Mouse (Mus musculus) mouse embryonic stem cell (cell line): ENCODE measurements around the gene Slc25a47.

Source experiments
- in situ Hi-C, 2 experiments: fragments of 300-500 bp; cut with MboI; formaldehyde crosslinking; loops; 1 replicate in 1 of 2; 3 replicates in 1 of 2; pipeline ENCODE4 v1.14.3; 2019 to 2020; ENCODE audit warnings: low sequenced_read_pairs in 2 of 2, low pct_unique_long_range_greater_than_20kb in 1 of 2, mixed read lengths in 1 of 2; ENCODE audit not compliant: unreplicated experiment in 1 of 2

Gene Slc25a47

DNA sequence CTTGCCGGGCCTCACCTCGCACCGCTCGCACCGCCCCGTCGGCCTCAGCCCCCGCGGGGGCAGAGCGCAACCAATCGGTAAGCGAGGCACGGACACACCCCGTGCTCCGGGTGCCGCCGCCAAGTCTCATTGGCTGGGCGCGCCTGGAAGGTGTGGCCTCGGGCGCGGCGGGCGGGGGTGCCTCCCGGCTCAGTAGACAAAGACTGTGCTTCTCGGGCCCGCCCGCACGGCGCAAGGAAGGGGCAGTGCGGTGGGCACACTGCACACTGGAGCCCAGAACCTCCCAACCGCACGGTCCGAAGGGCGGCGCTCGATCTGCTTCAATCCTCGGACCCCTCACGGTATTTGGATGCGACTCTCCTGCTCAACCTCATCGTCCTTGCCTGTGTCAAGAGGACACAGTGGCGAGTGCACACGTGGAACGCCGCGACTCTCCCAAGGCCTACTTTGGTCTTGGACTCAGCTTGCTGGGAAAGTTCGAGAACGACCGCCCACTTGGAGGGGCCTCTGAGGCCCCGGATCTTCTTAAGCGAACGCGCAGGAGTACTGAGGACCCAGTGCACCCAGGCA lies at the start of gene Slc25a47, which contains the start of gene Slc25a29:
TSS of gene Slc25a47 (plus strand) at position 207 of the 570 bp plus-strand sequence.
TSS of gene Slc25a29 (minus strand) at position 44 of the 570 bp plus-strand sequence.
- in situ Hi-C loops = no loop called here

DNA sequence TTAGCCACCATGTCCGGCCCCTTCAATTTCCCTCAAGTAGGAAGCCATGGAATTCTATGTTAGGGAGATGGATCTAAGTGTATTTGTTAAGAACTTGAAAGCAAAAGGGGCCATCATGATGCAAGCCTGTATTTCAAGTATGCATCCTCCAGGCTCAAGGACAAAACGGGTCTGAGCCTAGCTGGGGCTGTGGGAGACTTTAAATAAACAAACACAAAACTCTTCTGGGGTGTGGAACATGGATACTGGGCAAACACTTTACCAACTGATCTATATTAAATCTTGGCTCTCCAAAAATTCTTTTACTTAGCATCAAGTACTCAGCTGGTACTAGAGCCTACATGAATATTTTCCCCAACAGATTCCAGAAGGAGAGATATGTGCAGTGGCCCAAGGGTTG lies 48.5 kb upstream of the Slc25a47 start:
- in situ Hi-C loops = no loop called here

DNA sequence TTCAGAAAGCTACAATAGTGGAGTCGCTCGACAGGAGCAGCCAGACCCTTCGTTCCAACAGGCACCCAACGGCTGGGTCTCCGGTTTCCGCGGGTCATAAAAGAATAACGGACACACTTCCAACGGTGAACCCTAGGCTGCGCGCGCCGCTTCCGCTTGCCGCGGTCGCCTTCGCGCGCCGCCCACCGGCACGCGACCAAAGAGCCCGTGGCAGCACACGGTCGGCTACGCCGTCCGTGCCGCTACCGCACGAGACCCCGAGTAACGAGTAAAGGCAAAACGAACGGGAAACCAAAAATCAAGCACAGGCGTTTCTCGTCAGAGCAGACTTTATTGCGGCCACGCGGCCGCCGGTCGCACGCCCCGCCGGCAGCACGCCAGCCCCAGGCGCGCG lies 43.7 kb upstream of the Slc25a47 start:
- in situ Hi-C loops = no loop called here

DNA sequence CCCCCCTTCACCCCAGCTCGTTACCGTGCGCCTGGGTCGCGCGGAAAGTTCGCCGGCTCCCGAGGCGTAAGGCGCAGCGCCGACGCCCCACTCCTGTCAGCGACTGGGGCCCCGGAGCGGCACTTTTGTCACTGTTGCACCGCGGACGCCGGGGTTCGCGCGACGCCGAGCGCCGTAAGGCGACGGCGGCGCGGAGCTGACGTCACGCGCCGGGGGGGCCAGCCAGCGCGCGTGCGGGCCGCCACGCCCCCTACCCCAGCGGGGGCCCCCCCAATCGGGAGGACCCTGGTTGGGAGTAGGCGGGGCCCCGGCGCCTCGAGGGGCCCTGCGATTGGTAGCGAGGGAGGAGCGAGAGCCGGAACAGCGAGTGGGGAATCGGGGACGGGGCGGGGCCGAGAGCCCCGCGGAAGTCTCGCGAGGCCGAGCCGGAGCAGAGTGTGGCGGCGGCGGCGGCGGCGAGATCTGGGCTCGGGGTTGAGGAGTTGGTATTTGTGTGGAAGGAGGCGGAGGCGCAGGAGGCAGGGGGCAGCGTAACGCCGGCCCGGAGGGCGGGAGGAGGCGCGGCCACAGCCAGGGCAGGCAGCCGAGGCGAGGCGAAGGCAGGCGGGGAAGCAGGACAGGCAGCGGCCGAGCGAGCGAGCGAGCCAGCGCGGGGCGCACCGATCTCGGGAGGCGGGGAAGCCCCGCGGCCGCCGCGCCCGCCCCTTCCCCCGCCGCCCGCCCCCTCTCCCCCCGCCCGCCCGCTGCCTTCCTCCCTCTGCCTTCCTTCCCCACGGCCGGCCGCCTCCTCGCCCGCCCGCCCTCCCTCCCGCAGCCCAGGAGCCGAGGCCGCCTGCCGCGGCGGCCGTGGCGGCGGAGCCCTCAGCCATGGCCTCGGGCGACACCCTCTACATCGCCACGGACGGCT lies 43.0 kb upstream of the Slc25a47 start, which contains the start of gene Yy1:
TSS of gene Yy1 (plus strand) at position 428 of the 907 bp plus-strand sequence.
- in situ Hi-C loops = no loop called here

DNA sequence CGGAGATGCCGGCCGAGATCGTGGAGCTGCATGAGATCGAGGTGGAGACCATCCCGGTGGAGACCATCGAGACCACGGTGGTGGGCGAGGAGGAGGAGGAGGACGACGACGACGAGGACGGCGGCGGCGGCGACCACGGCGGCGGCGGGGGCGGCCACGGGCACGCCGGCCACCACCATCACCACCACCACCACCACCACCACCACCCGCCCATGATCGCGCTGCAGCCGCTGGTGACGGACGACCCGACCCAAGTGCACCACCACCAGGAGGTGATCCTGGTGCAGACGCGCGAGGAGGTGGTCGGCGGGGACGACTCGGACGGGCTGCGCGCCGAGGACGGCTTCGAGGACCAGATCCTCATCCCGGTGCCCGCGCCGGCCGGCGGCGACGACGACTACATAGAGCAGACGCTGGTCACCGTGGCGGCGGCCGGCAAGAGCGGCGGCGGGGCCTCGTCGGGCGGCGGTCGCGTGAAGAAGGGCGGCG lies 42.3 kb upstream of the Slc25a47 start:
- in situ Hi-C loops = no loop called here

DNA sequence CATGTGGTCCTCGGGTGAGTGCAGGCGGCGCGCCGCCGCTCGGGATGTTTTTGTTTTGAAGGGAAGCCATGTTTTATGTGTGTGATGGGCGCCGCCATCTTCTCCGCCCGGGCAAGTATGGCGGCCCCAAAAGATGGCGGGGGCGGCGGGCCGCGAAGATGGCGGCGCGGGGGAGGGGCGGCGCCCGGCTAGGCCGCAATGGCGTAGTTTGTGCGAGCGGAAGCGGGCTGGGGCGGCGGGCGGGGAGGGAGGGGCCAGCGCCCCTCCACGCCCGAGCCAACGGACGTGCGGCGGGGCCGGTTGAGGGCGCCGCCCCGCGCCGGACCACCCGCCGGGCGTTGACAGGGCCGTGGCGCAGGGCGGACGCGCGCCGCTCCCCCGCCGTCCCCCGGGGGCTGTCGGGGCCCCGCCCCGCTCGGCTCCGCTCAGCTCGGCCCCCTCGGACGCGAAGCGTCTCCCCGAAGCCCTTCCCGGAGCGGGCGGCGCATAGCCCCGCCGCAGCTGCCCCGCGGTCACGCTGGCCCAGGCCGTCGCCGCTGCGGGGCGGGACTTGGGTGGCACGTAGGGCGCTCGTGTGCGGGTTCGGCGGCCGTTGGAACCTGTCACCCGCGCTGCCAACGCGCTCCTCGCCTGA lies 41.7 kb upstream of the Slc25a47 start:
- in situ Hi-C loops = no loop called here

DNA sequence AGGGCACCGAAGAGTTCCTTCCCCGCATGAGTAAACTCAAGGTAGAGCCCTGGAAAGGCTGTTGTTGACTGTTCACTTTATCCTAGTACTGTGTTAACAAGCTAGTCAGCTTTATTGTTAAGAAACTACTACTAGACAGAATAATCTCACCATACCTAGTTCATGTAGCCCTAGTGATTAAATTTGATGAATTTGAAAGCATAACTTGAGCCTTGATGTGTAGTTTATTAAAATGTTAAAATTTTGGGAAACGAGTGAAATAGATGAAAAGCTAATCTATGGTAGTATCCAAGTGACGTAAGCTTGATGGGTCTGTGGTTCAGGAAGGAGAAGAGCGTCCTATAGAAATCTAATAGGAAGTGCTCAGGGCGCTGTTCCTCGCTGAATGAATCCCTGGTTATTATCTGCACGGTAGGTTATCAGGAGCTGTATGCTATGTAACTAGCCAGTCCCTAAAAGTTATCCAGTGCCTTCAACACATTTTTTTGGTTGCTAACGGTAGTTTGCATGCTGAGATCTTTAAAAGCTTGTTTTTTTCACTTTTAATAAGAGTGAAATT lies 40.8 kb upstream of the Slc25a47 start:
- in situ Hi-C loops = no loop called here

DNA sequence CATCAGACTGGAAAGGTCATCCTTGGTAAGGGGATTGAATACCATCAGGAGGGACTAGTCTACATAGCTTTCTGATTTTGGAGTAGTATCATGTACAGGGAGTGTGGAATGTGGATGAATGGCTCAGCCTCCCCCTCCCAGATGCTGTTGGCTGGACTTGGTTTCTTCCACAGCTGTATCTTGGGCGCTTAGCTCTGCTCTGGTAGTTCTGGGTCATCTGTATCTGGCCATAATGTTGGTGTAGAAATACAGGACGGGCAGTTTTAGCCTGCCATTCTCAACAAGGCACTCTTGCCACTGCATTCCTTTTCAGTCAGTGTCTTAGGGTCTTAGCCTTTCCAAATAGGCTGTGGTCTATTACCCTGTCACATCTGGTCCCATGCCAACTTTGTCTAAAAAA lies 34.2 kb upstream of the Slc25a47 start:
- in situ Hi-C loops = no loop called here

DNA sequence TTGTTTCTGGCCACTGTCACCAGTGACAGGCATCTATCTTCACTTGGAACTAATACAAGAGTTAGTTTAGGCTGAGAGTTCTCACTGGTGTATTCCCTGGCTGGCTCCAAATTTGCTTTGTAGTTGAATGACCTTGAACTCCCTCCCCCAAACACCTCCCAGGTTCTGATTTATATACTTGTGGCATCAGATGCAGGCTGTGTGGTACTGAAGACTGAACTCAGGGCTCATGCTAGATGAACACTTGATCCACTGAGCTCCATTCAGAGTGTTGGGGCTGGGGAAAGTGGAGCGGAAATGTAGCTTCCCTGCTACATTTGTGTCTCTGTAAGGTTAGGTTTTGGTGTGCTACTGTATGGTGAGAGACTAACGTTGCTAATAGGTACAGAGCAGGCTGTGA lies 31.5 kb upstream of the Slc25a47 start:
- in situ Hi-C loops = no loop called here

DNA sequence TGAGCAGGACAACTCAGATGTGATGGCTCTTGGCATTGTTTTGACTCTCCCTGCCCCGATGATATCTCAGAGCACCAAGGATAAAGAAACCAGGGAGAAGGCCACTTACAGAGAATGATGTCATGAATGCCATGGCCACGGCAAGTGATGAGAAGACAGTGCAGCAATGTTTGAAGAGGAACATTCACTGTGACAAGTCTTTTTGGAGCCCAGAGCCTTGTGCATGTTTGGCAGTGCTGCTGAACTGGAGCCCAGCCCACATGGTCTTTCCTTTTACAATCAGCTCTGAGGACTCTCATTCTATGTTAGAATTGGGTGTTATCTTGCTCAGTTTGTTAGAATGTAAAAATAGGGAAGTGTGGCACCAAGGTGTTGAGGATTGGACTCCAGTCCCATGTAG lies 27.4 kb upstream of the Slc25a47 start:
- in situ Hi-C loops = no loop called here

DNA sequence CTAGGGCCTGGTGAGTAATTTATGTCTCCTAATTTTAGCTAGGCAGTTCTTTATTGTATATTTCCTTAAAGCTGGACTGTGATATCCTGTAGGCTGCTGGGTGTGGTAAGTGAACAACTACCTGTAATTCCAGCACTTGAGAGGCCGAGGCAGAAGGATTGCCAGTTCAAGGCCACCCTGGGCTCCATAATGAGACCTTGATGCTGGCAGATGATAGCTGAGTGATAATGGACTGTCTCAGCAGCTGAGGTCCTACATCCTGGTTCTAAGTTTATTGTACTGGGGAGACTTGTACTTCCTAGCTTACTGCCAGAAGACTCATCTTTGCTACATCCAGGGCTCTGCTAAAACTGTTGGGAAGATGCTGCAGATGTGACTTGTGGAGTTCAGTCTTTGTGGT lies 26.1 kb upstream of the Slc25a47 start:
- in situ Hi-C loops = no loop called here

DNA sequence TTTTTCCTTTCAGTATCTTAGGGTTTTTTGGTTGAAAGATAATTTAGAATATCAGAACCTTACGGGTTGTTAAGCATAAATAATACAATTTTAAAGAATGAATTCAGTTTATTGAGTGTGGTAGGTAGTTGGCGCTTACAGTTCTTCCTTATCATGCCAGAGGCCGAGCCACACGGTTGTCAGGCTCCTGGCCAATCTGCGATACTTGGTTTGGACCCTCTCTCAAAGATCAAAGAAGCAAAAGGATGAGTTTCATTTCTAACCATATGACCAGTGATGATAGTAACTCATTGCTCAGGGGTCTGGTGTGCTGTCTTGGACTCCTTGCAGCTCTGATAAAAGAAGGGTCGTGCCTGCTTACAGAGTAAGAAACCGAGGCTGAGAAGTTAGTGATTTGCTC lies 25.5 kb upstream of the Slc25a47 start:
- in situ Hi-C loops = no loop called here

DNA sequence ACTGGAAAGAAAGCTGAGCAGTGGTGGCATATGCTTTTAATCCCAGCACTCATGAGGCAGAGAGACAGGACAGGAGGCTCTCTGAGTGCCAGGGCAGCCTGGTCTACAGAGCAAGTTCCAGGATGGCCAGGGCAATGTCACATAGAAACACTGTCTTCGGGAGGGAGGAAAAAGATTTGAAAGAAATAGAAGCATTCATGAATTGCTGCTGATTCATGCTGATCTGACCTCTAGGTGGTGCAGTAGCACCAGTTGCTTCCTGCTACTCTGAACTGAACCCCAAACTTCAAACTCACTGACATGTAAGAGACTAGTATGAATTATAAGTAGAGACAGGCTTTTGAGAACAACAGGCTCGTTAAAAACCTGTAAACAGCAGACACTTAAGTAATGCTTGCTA lies 24.7 kb upstream of the Slc25a47 start:
- in situ Hi-C loops = no loop called here

DNA sequence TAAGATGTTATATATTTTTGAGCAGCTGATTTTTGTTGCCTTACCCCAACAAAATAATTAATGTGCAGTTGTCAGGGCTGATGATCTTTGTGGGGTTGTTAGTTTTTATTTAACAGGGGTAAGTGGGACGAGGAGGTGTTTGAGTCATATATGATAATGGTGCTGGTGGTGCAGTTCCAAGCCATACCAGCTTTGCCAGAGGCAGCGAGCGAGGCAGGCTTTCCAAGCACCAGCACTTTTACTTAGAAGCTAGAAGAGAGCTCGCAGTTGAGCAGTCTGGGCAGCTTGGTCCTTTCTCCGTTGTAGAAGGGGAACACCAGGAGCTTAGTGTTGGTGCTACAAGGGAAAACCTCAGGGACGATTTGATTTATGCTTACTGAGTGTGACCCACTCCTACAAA lies 23.4 kb upstream of the Slc25a47 start:
- in situ Hi-C loops = no loop called here

DNA sequence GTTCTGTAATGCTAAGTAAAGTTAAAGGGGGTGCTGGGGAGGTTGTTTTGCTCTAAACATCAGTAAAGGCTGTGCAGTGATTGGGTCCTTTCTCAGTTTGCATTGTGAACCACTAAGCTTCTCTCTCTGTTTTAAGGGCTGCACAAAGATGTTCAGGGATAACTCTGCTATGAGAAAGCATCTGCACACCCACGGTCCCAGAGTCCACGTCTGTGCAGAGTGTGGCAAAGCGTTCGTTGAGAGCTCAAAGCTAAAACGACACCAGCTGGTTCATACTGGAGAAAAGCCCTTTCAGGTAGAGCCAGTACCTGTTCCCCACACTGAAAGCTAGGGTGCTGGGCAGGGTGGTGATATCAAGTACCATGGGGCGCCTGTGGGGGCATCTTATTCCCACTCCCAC lies 21.4 kb upstream of the Slc25a47 start:
- in situ Hi-C loops = no loop called here

DNA sequence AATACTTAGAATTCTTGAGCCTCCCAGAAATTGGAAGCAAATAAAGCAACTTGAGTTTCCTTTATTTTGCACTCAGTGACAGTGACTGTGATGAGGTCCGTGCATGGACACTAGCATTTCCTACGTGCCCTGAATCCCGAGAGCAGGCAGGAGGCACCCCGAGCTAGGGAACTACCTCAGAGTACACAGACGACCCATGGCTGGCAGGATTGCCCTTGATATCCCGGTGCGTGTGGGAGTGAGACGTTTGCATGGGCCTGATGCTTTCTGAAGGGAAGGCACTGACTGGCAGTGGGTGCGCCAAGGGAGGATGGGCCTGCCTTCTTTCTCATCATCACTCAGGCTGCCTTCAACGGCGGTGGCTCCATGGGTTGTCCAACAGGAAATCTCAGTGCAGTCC lies 19.3 kb upstream of the Slc25a47 start:
- in situ Hi-C loops = no loop called here

DNA sequence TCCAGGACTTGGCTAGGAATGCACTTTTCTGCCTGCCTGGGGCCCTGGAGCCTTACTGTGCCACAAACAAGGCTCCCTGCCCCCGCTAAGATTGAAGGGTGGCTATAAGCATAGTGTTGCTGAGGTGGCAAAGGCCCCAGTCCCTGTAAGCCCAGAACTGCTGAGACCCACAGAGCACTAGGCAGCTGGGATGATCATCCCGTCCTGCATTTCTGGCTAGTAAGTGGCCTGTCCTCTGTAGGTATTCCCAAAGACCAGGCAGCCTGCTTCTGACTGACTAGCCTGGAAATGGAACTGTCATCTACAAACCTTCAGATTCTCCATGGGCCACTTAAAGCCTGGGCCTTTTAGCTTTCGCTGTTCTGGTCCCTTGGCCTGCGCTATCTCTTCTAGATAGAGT lies 15.4 kb upstream of the Slc25a47 start:
- in situ Hi-C loops = no loop called here

DNA sequence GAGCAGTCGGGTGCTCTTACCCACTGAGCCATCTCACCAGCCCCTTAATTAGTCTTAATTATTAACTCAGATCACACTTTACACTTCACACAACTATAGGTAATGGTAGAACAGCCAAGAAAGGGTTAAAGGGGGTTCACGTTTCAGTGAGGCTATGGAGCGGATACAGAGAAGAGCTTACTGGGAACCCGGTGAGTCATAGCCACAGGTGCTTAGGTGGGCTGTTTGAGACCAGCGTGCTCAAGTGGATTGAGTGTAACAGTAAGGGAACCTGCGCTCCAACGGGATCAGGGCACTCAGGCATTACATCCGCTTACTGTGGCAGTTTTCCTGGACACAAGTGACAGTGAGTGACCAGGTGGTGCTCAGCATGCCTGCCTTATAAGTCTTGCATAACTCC lies 12.8 kb upstream of the Slc25a47 start:
- in situ Hi-C loops = no loop called here

DNA sequence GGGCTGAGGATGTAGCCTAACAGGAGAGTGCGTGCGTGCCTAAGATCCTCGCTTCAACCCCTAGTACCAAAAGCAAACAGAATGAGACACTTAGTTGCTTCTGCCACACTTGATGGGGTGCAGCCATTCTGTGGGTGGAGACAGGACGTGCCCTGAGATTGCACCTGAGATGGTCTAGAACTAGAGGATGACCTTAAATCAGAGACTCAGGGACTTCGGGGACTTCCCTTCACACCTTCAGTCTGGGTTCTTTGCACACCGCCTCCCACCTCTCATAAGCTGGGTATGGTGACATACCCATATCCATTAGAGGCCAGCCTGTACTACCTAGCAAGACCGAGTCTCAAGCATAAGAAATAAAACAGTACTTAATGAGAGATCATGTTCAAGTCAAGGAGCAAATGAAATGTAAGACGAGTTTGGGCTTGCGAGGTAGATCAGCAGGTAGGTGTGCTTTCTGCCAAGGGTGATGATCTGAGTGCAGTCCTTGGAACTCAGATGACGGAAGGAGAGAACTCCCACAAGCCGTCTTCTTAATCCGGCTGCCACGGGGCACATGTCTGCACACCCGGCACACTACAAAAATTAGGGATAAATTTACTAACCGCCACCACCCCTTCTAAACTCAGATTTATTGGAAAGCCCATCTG lies 11.5 kb upstream of the Slc25a47 start:
- in situ Hi-C loops = no loop called here
